Mouse (Mus musculus): Measurements from ENCODE around the gene Gm10190. TPM values are rescaled to one million over a fixed set of nuclear protein-coding genes. Genes with fewer than 3 reads are reported as not detected.

Gm10190 gene
- total RNA-seq, 4 experiments from 2014 or later, result 2.3 to 2.8 TPM; not detected in 2

Other genes starting within 250 kb of the Gm10190 start
- 10 to 100 TPM; 12.7 to 18.1 (median 14.4) TPM for gene Galm, start 246.1 kb downstream of the Gm10190 start, total RNA-seq (2022)
- 100 to 1,000 TPM in 3 of 4 experiments, 10 to 100 TPM in 1; 96.8 to 150 (median 119) TPM for gene Srsf7, start 166.2 kb downstream of the Gm10190 start, total RNA-seq (2022)
- gene Ttc39d, start 166.1 kb downstream of the Gm10190 start, total RNA-seq (2022), result under 1 TPM in 2 of 4 experiments, not detected in 2; 0.09 to 0.11 TPM
- 10 to 100 TPM in 1 of 4 experiments, 1 to 10 TPM in 3; 6.9 to 10.9 (median 9.2) TPM for gene Gemin6, start 149.1 kb downstream of the Gm10190 start, total RNA-seq (2022)
- 10 to 100 TPM; 15.5 to 27.5 (median 19.9) TPM for gene Morn2, start 83.3 kb downstream of the Gm10190 start, total RNA-seq (2022)
- gene Dhx57, start 83.1 kb downstream of the Gm10190 start, total RNA-seq (2022), result 10 to 100 TPM; 11.8 to 22.0 (median 16.8) TPM
- gene Arhgef33, start 66.1 kb downstream of the Gm10190 start, total RNA-seq (2022), result 1 to 10 TPM in 3 of 4 experiments, under 1 TPM in 1; 0.78 to 2.8 (median 1.3) TPM
- 10 to 100 TPM; 27.2 to 34.2 (median 32.0) TPM for gene Sos1, start 106.9 kb upstream of the Gm10190 start, total RNA-seq (2022)
- gene Cdkl4, start 204.3 kb upstream of the Gm10190 start, total RNA-seq (2022), result under 1 TPM in 3 of 4 experiments, not detected in 1; 0.19 to 0.40 (median 0.21) TPM

Data from adrenal gland, adult 8-10 months (tissue).